ENCODE assay signal across 12 mouse cellular contexts in the genomic region with DNA sequence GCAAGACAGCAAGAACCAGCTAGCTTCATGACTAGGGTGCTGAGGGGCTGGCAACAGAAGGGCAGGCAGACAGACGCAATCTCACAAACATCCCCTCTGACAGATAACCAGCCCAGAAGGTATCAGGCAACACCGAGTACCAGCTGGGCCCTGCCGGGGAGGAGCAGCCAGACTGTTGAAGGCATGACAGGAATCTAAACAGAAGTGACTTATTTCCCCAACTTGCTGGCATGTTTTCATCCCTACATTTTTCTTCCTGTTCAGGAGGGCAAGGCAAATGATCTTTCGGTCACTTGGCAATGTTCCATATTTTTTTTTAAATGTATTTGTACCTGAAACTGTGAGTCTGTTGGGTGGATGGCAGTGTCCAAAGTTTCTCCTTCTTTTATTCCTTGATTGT. TPM values are rescaled to one million over a fixed set of nuclear protein-coding genes. Genes with fewer than 3 reads are reported as not detected.
DNase-seq lines count a peak whose midpoint lies in the region; ATAC-seq and TF ChIP-seq lines count a peak whose summit lies in the region.
"Had no signal": no experiment of that assay in that cellular context is flagged by ENCODE, and none has a peak within 500 bp of the region (broad histone marks: within the 10 kb centered on the region; RNA-seq: fewer than 3 reads in every experiment).

No protein-coding gene starts in this region.

- no peak overlapping the region for H3K4me3 ChIP-seq in MEL (ENCODE audit: control insufficient read depth in 1 of 2, insufficient read depth in 1 of 2, low read depth in 2 of 2, low read length in 2 of 2)
- no peak overlapping the region for H3K4me3 ChIP-seq in kidney, embryonic 16.5 days (ENCODE audit: low read length)
- H3K4me3 ChIP-seq in lung, embryonic 14.5 days (ENCODE audit: low read depth, low read length), result no peak overlapping the region
- no peak overlapping the region for H3K4me3 ChIP-seq in thymus, adult 2 months (ENCODE audit: control insufficient read depth, insufficient read depth, low read length)
- H3K4me3 ChIP-seq: limb, embryonic 10.5 days; midbrain, embryonic 15.5 days had no signal

- no peak for TF ChIP-seq RAD21 in MEL (IDR thresholded peaks at IDR 0.05; ENCODE audit: low read depth, low read length)

- H3K9me3 ChIP-seq in MEL (replicated peaks; ENCODE audit: insufficient read depth, low read length), result no peaks in the 10 kb centered on the region
- no peaks in the 10 kb centered on the region for H3K9me3 ChIP-seq in kidney, embryonic 16.5 days (ENCODE audit: low read length)
- no peaks in the 10 kb centered on the region for H3K9me3 ChIP-seq in lung, embryonic 14.5 days (ENCODE audit: low read depth, low read length)
- H3K9me3 ChIP-seq: limb, embryonic 10.5 days; midbrain, embryonic 15.5 days had no signal

- no peaks in the 10 kb centered on the region for H3K27me3 ChIP-seq in MEL (ENCODE audit: control insufficient read depth in 1 of 2, insufficient read depth in 2 of 2, low read length in 2 of 2)
- H3K27me3 ChIP-seq in kidney, embryonic 16.5 days (ENCODE audit: insufficient read depth, low read length), result no peaks in the 10 kb centered on the region
- H3K27me3 ChIP-seq in lung, embryonic 14.5 days (ENCODE audit: insufficient read depth, low read length), result no peaks in the 10 kb centered on the region
- no peaks in the 10 kb centered on the region for H3K27me3 ChIP-seq in thymus, adult 2 months (ENCODE audit: control insufficient read depth, insufficient read depth, low read length)
- H3K27me3 ChIP-seq: midbrain, embryonic 15.5 days; Patski had no signal

- H3K4me1 ChIP-seq in MEL (ENCODE audit: control insufficient read depth in 1 of 2, insufficient read depth in 2 of 2, low read length in 2 of 2), result peaks cover 3 to 19% of the 10 kb centered on the region in 2 experiments; a peak in 3 of 4 replicates
- H3K4me1 ChIP-seq in kidney, embryonic 16.5 days (ENCODE audit: insufficient read depth, low read length), result peaks cover 26% of the 10 kb centered on the region
- peaks cover 19% of the 10 kb centered on the region; the same call in 1 of the 2 replicates for H3K4me1 ChIP-seq in lung, embryonic 14.5 days (ENCODE audit: insufficient read depth)
- peaks cover 11% of the 10 kb centered on the region for H3K4me1 ChIP-seq in thymus, adult 2 months (replicated peaks; ENCODE audit: control insufficient read depth, insufficient read depth, low read length)
- H3K4me1 ChIP-seq: midbrain, embryonic 15.5 days had no signal

- no peaks in the 10 kb centered on the region for H3K79me2 ChIP-seq in MEL (ENCODE audit: control insufficient read depth, insufficient read depth, low read length, poor library complexity)

- TF ChIP-seq EP300 in MEL (IDR thresholded peaks at IDR 0.05; ENCODE audit: low read depth in 1 of 2, low read length in 2 of 2), result peak; percentile 2 to 37; a peak in 2 of 4 replicates

- H3K9ac ChIP-seq in MEL (ENCODE audit: control insufficient read depth, low read depth, low read length, poor library complexity, severe bottlenecking), result no peak overlapping the region
- H3K9ac ChIP-seq in kidney, embryonic 16.5 days (replicated peaks; ENCODE audit: low read length), result no peak overlapping the region
- no peak overlapping the region for H3K9ac ChIP-seq in lung, embryonic 14.5 days
- H3K9ac ChIP-seq: midbrain, embryonic 15.5 days had no signal

- H3K27ac ChIP-seq in MEL (ENCODE audit: control insufficient read depth, low read depth, low read length), result no peak overlapping the region
- H3K27ac ChIP-seq in kidney, embryonic 16.5 days (ENCODE audit: low read length), result peak overlapping the region; percentile 48
- 0 out of 2 replicates have a peak overlapping the region, but pooled peaks have one; percentile 33 for H3K27ac ChIP-seq in lung, embryonic 14.5 days (ENCODE audit: low read depth)
- no peak overlapping the region for H3K27ac ChIP-seq in thymus, adult 2 months (ENCODE audit: control insufficient read depth, insufficient read depth, low read length)
- H3K27ac ChIP-seq: limb, embryonic 10.5 days; midbrain, embryonic 15.5 days had no signal

- no peak for TF ChIP-seq CTCF in MEL (IDR thresholded peaks at IDR 0.05 in 2 of 3, conservative IDR thresholded peaks at IDR 0.05 in 1 of 3; ENCODE audit: control insufficient read depth in 1 of 3, insufficient read depth in 1 of 3, low read depth in 2 of 3, low read length in 3 of 3, poor library complexity in 1 of 3, severe bottlenecking in 1 of 3)
- no peak for TF ChIP-seq CTCF in lung, embryonic 14.5 days (IDR thresholded peaks at IDR 0.05; ENCODE audit: low read depth)
- no peak for TF ChIP-seq CTCF in thymus, adult 2 months (IDR thresholded peaks at IDR 0.05; ENCODE audit: borderline replicate concordance, control insufficient read depth, extremely low read depth, insufficient read depth, low read length, poor library complexity)

- peak; percentile 43 for DNase-seq in embryo, embryonic 10 days (ENCODE audit: low spot score)
- DNase-seq in embryo, embryonic 10.5 days (ENCODE audit: low spot score), result no peak
- peak; percentile 37 for DNase-seq in MEL (ENCODE audit: low read depth, low spot score)
- DNase-seq in lung, embryonic 14.5 days, result peak; percentile 64
- no peak for DNase-seq in right cerebral cortex, adult 2 months (ENCODE audit: low spot score in 2 of 2)
- no peak for DNase-seq in cerebellum, adult 9-11 months
- DNase-seq in thymus, adult 2 months, result no peak
- DNase-seq: embryo, embryonic 11 days had no signal

- no peak overlapping the region for H3K4me2 ChIP-seq in kidney, embryonic 16.5 days (replicated peaks; ENCODE audit: low read depth, low read length)
- H3K4me2 ChIP-seq in lung, embryonic 14.5 days, result no peak overlapping the region
- H3K4me2 ChIP-seq: midbrain, embryonic 15.5 days had no signal

- H3K36me3 ChIP-seq in MEL (ENCODE audit: control insufficient read depth in 1 of 2, insufficient read depth in 2 of 2, low read length in 2 of 2), result peaks cover 0 to 5% of the 10 kb centered on the region in 2 experiments; a peak in 2 of 4 replicates
- no peaks in the 10 kb centered on the region for H3K36me3 ChIP-seq in kidney, embryonic 16.5 days (ENCODE audit: insufficient read depth, low read length)
- H3K36me3 ChIP-seq in lung, embryonic 14.5 days (ENCODE audit: insufficient read depth), result no peaks in the 10 kb centered on the region
- H3K36me3 ChIP-seq in thymus, adult 2 months (ENCODE audit: control insufficient read depth, insufficient read depth, low read length), result no peaks in the 10 kb centered on the region
- H3K36me3 ChIP-seq: limb, embryonic 10.5 days; midbrain, embryonic 15.5 days had no signal

- no peak for TF ChIP-seq POLR2A in MEL (IDR thresholded peaks at IDR 0.05; ENCODE audit: control insufficient read depth in 1 of 2, insufficient read depth in 1 of 2, low read depth in 1 of 2, low read length in 2 of 2, poor library complexity in 1 of 2)
- TF ChIP-seq POLR2A in thymus, adult 2 months (IDR thresholded peaks at IDR 0.05; ENCODE audit: control insufficient read depth, extremely low read depth, insufficient read depth, low read length, poor library complexity), result no peak

- WGBS in kidney, embryonic 16.5 days, result 21% methylated on average over 4 of the region's 4 CpGs
- 8% methylated on average over 4 of the region's 4 CpGs for WGBS in lung, embryonic 14.5 days
- 94% methylated on average over 4 of the region's 4 CpGs for WGBS in thymus, adult 2 months

- ATAC-seq in kidney, embryonic 16.5 days (ENCODE audit: low FRiP score, low TSS enrichment), result no peak
- 0 out of 2 replicates have a peak, but pooled peaks have one; percentile 44 for ATAC-seq in lung, embryonic 14.5 days (ENCODE audit: insufficient read depth)
- ATAC-seq: midbrain, embryonic 15.5 days; Patski had no signal

TF ChIP-seq in MEL, 35 proteins besides CTCF, POLR2A, EP300 and RAD21:
- peak; percentile 62 for TF ChIP-seq ETS1 (IDR thresholded peaks at IDR 0.05; ENCODE audit: low read depth, low read length)
- 0 out of 2 replicates have a peak, but pooled peaks have one; percentile 14 for TF ChIP-seq TCF12 (IDR thresholded peaks at IDR 0.05; ENCODE audit: low read depth, low read length)
- peak; percentile 43 for TF ChIP-seq ZNF384 (IDR thresholded peaks at IDR 0.05; ENCODE audit: low read depth, low read length)
- TF ChIP-seq USF1 (IDR thresholded peaks at IDR 0.05; ENCODE audit: low read depth, low read length), result no peak
- no peak for TF ChIP-seq HCFC1 (IDR thresholded peaks at IDR 0.05; ENCODE audit: low read depth, low read length)

RNA-seq across cellular contexts. Expression of a gene that starts 32.1 kb away (rescaled TPM):
- total RNA-seq in MEL (2012; rRNA removed), result 43.0 and 48.7 TPM in 2 replicates
- polyA plus RNA-seq in MEL (2012; ENCODE audit: insufficient read depth in 1 of 2, insufficient read length in 2 of 2, low read depth in 1 of 2, low replicate concordance in 2 of 2, missing spikeins in 1 of 2), result 10 to 100 TPM in 1 of 2 experiments, not detected in 1; 88.7 TPM
- 240 and 248 TPM in 2 replicates for polyA plus RNA-seq in kidney, embryonic 16.5 days (2015; fragmentation: Nextera tagmentation; extraction: Ambion mirVana)
- 97.1 and 97.3 TPM in 2 replicates for polyA plus RNA-seq in lung, embryonic 14.5 days (2014; fragmentation: Nextera tagmentation; extraction: Ambion mirVana)
- 149 and 189 TPM in 2 replicates for polyA plus RNA-seq in thymus, adult 2 months (2012; rRNA removed)

Comparison
In these comparisons a context has a peak if more than half of its experiments do, and no peak if none do; other contexts are left out.
1. DNase-seq: peak in embryo, embryonic 10 days (single experiment), MEL (single experiment) and lung, embryonic 14.5 days (single experiment); none in embryo, embryonic 10.5 days (single experiment), right cerebral cortex, adult 2 months (0 of 2), cerebellum, adult 9-11 months (single experiment) and thymus, adult 2 months (single experiment).
2. H3K27ac ChIP-seq: peak in kidney, embryonic 16.5 days (single experiment) and lung, embryonic 14.5 days (single experiment); none in MEL (single experiment) and thymus, adult 2 months (single experiment).